In genomic region chr6:16835631-16836030, GRCm38 (mm10) we compare ENCODE assay signal across 14 mouse cellular contexts.
"Had no signal": no experiment of that assay in that cellular context is flagged by ENCODE, and none has a peak within 500 bp of the region (broad histone marks: within the 10 kb centered on the region; RNA-seq: fewer than 3 reads in every experiment).

No protein-coding gene starts in this region.

- H3K27ac ChIP-seq: neural tube, embryonic 13.5 days; neural tube, embryonic 15.5 days; stomach, embryonic 15.5 days; stomach, postnatal 0 days had no signal

- H3K9ac ChIP-seq: neural tube, embryonic 13.5 days; neural tube, embryonic 15.5 days; stomach, embryonic 15.5 days had no signal

- DNase-seq: right cerebral cortex, adult 18-20 months; right cerebral cortex, postnatal 14 days; right cerebral cortex, postnatal 25 days; right cerebral cortex, postnatal 4 days; spleen, adult 18-20 months; thymus, adult 18-20 months; thymus, adult 2 months; thymus, postnatal 14 days; thymus, postnatal 25 days; thymus, postnatal 4 days had no signal

- H3K36me3 ChIP-seq: neural tube, embryonic 13.5 days; neural tube, embryonic 15.5 days; stomach, embryonic 15.5 days had no signal

- H3K27me3 ChIP-seq: neural tube, embryonic 13.5 days; neural tube, embryonic 15.5 days; stomach, embryonic 15.5 days had no signal

- H3K4me3 ChIP-seq: neural tube, embryonic 13.5 days; neural tube, embryonic 15.5 days; stomach, embryonic 15.5 days had no signal

- H3K4me1 ChIP-seq: neural tube, embryonic 15.5 days; stomach, embryonic 15.5 days had no signal

- H3K4me2 ChIP-seq: neural tube, embryonic 13.5 days; neural tube, embryonic 15.5 days; stomach, embryonic 15.5 days had no signal

- H3K9me3 ChIP-seq: neural tube, embryonic 13.5 days; neural tube, embryonic 15.5 days; stomach, embryonic 15.5 days had no signal
